Mouse (Mus musculus) liver, embryonic 14.5 days (tissue): Measurements from ENCODE around the gene Clmp.

ENCODE experiments used
- CTCF ChIP-seq: IDR thresholded peaks from 2 replicates; pipeline ENCODE4 v1.5.1; 2016; ENCODE audit warnings: antibody characterized with exemption, low read depth, control low read depth
- EP300 ChIP-seq: IDR thresholded peaks from 2 replicates; pipeline ENCODE4 v1.6.1; 2016; ENCODE audit warnings: antibody characterized with exemption, low read depth

- TF ChIP-seq CTCF (no peak), EP300 (no peak)
These were observed at the start of gene Clmp for GRCm38 (mm10) chr9:40685801-40686420.
